Mouse (Mus musculus) intestine, embryonic 16.5 days (tissue): Measurements from ENCODE around the gene Mdfic. TPM values are rescaled to one million over a fixed set of nuclear protein-coding genes. Genes with fewer than 3 reads are reported as not detected.

Source experiments
- ATAC-seq: fragments of 200-750 bp; cut with Nextera tagmentation; 2 replicates; pipeline ENCODE4 v1.8.0; 2017; ENCODE audit warnings: moderate TSS enrichment, moderate library complexity
- H3K27ac ChIP-seq: fragments of 300-500 bp; sonication (generic); 2 replicates; pipeline ENCODE4 v1.5.1; 2014; ENCODE audit warnings: mild to moderate bottlenecking, low read length
- H3K27me3 ChIP-seq: fragments of 300-500 bp; sonication (generic); replicated peaks from 2 replicates; pipeline ENCODE4 v1.6.1; 2014; ENCODE audit warnings: low read length, control low read depth, mixed read lengths; ENCODE audit not compliant: control insufficient read depth, insufficient read depth
- H3K36me3 ChIP-seq: fragments of 300-500 bp; sonication (generic); 2 replicates; pipeline ENCODE4 v1.6.1; 2014; ENCODE audit warnings: low read length, control low read depth; ENCODE audit not compliant: control insufficient read depth, insufficient read depth
- H3K4me1 ChIP-seq: fragments of 300-500 bp; sonication (generic); 2 replicates; pipeline ENCODE4 v1.6.1; 2014; ENCODE audit warnings: low read length, control low read depth, mixed read lengths; ENCODE audit not compliant: control insufficient read depth, insufficient read depth
- H3K4me2 ChIP-seq: fragments of 300-500 bp; sonication (generic); 2 replicates; pipeline ENCODE4 v1.6.1; 2014; ENCODE audit warnings: low read depth, low read length, control low read depth
- H3K4me3 ChIP-seq: fragments of 300-500 bp; sonication (generic); 2 replicates; pipeline ENCODE4 v1.5.1; 2014; ENCODE audit warnings: mild to moderate bottlenecking, low read length
- H3K9ac ChIP-seq: fragments of 300-500 bp; sonication (generic); 2 replicates; pipeline ENCODE4 v1.6.1; 2014; ENCODE audit warnings: low read depth, low read length
- H3K9me3 ChIP-seq: fragments of 300-500 bp; sonication (generic); 2 replicates; pipeline ENCODE4 v1.6.1; 2016; ENCODE audit warnings: low read length, control low read depth; ENCODE audit not compliant: control insufficient read depth
- WGBS: fragments of 180-500 bp; shearing (Covaris S2); extraction: QIAGEN DNeasy Blood & Tissue Kit; methylation state at CpG from one replicate; pipeline ENCODE4 v1.1.7; 2014; 5-methylcytosine and 5-hydroxymethylcytosine counted together
- polyA plus RNA-seq: library from polyadenylated mRNA; unstranded; fragments of >200 nt; fragmentation: Nextera tagmentation; extraction: Ambion mirVana; gene quantifications from 2 replicates; pipeline ENCODE4 v1.2.1, GENCODE M21; 2015

The Mdfic gene
- polyA plus RNA-seq, 1 experiment from 2014 or later, result 3.0 TPM

- Histone ChIP-seq H3K9me3 (no peaks in the 10 kb centered on the region), H3K4me3 (no peak overlapping the region), H3K27me3 (no peaks in the 10 kb centered on the region), H3K9ac (no peak overlapping the region), H3K4me1 (no peaks in the 10 kb centered on the region), H3K36me3 (no peaks in the 10 kb centered on the region; the same call in 1 of the 2 replicates), H3K4me2 (no peak overlapping the region), H3K27ac (no peak overlapping the region)
- no peak for ATAC-seq
- WGBS, result 85% methylated on average over 1 of the region's 1 CpGs
These were observed 27.8 kb downstream of the Mdfic start for GRCm38 (mm10) chr6:15748236-15748635.

GRCm38 (mm10) chr6:15748943-15749342 is 28.5 kb downstream of the Mdfic start:
- Histone ChIP-seq H3K27ac (no peak overlapping the region), H3K36me3 (no peaks in the 10 kb centered on the region; the same call in 1 of the 2 replicates), H3K4me1 (no peaks in the 10 kb centered on the region), H3K27me3 (no peaks in the 10 kb centered on the region), H3K9ac (no peak overlapping the region), H3K9me3 (no peaks in the 10 kb centered on the region), H3K4me3 (no peak overlapping the region), H3K4me2 (no peak overlapping the region)
- 95% methylated on average over 2 of the region's 2 CpGs for WGBS
- no peak for ATAC-seq

- H3K4me3 ChIP-seq, result no peak overlapping the region
- 82% methylated on average over 5 of the region's 5 CpGs for WGBS
- ATAC-seq, result no peak
- H3K27ac ChIP-seq, result no peak overlapping the region
- no peaks in the 10 kb centered on the region for H3K9me3 ChIP-seq
- no peaks in the 10 kb centered on the region for H3K27me3 ChIP-seq
- no peak overlapping the region for H3K4me2 ChIP-seq
- no peaks in the 10 kb centered on the region; the same call in 1 of the 2 replicates for H3K36me3 ChIP-seq
- no peak overlapping the region for H3K9ac ChIP-seq
- H3K4me1 ChIP-seq, result no peaks in the 10 kb centered on the region
These were observed 29.6 kb downstream of the Mdfic start for GRCm38 (mm10) chr6:15750101-15750500.

- H3K27ac ChIP-seq, result no peak overlapping the region
- no peak overlapping the region for H3K4me3 ChIP-seq
- H3K9me3 ChIP-seq, result no peaks in the 10 kb centered on the region
- no peaks in the 10 kb centered on the region; the same call in 1 of the 2 replicates for H3K36me3 ChIP-seq
- no peaks in the 10 kb centered on the region for H3K27me3 ChIP-seq
- no peaks in the 10 kb centered on the region for H3K4me1 ChIP-seq
- no peak overlapping the region for H3K4me2 ChIP-seq
- ATAC-seq, result no peak
- 95% methylated on average over 2 of the region's 2 CpGs for WGBS
- no peak overlapping the region for H3K9ac ChIP-seq
These were observed 30.9 kb downstream of the Mdfic start for GRCm38 (mm10) chr6:15751375-15751774.

- Histone ChIP-seq H3K9ac (no peak overlapping the region), H3K4me1 (no peaks in the 10 kb centered on the region), H3K4me3 (no peak overlapping the region), H3K36me3 (no peaks in the 10 kb centered on the region), H3K27me3 (no peaks in the 10 kb centered on the region), H3K27ac (no peak overlapping the region), H3K4me2 (no peak overlapping the region), H3K9me3 (no peaks in the 10 kb centered on the region)
- 92% methylated on average over 5 of the region's 5 CpGs for WGBS
- ATAC-seq, result no peak
These were observed 31.7 kb downstream of the Mdfic start for GRCm38 (mm10) chr6:15752160-15752559.

- no peaks in the 10 kb centered on the region for H3K9me3 ChIP-seq
- no peak overlapping the region for H3K4me2 ChIP-seq
- H3K9ac ChIP-seq, result no peak overlapping the region
- no peak overlapping the region for H3K27ac ChIP-seq
- no peaks in the 10 kb centered on the region for H3K36me3 ChIP-seq
- ATAC-seq, result no peak
- H3K27me3 ChIP-seq, result no peaks in the 10 kb centered on the region
- H3K4me1 ChIP-seq, result no peaks in the 10 kb centered on the region
- H3K4me3 ChIP-seq, result no peak overlapping the region
These were observed 32.7 kb downstream of the Mdfic start for GRCm38 (mm10) chr6:15753208-15753607.

- 59% methylated on average over 3 of the region's 3 CpGs for WGBS
- Histone ChIP-seq H3K4me3 (no peak overlapping the region), H3K27ac (no peak overlapping the region), H3K4me2 (no peak overlapping the region), H3K9ac (no peak overlapping the region), H3K27me3 (no peaks in the 10 kb centered on the region), H3K36me3 (no peaks in the 10 kb centered on the region), H3K4me1 (peaks cover 5% of the 10 kb centered on the region; the same call in 1 of the 2 replicates), H3K9me3 (no peaks in the 10 kb centered on the region)
- ATAC-seq, result no peak
These were observed 37.9 kb downstream of the Mdfic start for GRCm38 (mm10) chr6:15758394-15758793.

- Histone ChIP-seq H3K36me3 (no peaks in the 10 kb centered on the region), H3K27me3 (no peaks in the 10 kb centered on the region), H3K4me3 (no peak overlapping the region), H3K4me1 (peaks cover 5% of the 10 kb centered on the region; the same call in 1 of the 2 replicates), H3K9me3 (no peaks in the 10 kb centered on the region), H3K9ac (no peak overlapping the region), H3K4me2 (no peak overlapping the region), H3K27ac (no peak overlapping the region)
- no peak for ATAC-seq
- WGBS, result 66% methylated on average over 6 of the region's 6 CpGs
These were observed 40.3 kb downstream of the Mdfic start for GRCm38 (mm10) chr6:15760750-15761149.

- Histone ChIP-seq H3K9ac (no peak overlapping the region), H3K27me3 (no peaks in the 10 kb centered on the region), H3K4me1 (peaks cover 5% of the 10 kb centered on the region; the same call in 1 of the 2 replicates), H3K4me2 (no peak overlapping the region), H3K4me3 (no peak overlapping the region), H3K27ac (no peak overlapping the region), H3K9me3 (no peaks in the 10 kb centered on the region), H3K36me3 (no peaks in the 10 kb centered on the region)
- no peak for ATAC-seq
- WGBS, result 78% methylated on average over 7 of the region's 7 CpGs
These were observed 43.6 kb downstream of the Mdfic start for GRCm38 (mm10) chr6:15764039-15764438.

- ATAC-seq, result no peak
- Histone ChIP-seq H3K4me3 (no peak overlapping the region), H3K36me3 (no peaks in the 10 kb centered on the region), H3K4me1 (no peaks in the 10 kb centered on the region), H3K27me3 (no peaks in the 10 kb centered on the region), H3K27ac (no peak overlapping the region), H3K9me3 (no peaks in the 10 kb centered on the region), H3K9ac (no peak overlapping the region), H3K4me2 (no peak overlapping the region)
- WGBS, result 89% methylated on average over 6 of the region's 6 CpGs
These were observed 47.0 kb downstream of the Mdfic start for GRCm38 (mm10) chr6:15767460-15767859.
